Mouse (Mus musculus) intestine, embryonic 14.5 days (tissue): ENCODE data around the gene St8sia1. TPM values are rescaled to one million over a fixed set of nuclear protein-coding genes. Genes with fewer than 3 reads are reported as not detected.

Experiments used
- ATAC-seq: fragments of 200-750 bp; cut with Nextera tagmentation; replicated peaks from 2 replicates; pipeline ENCODE4 v1.8.0; 2017; ENCODE audit warnings: low read depth, moderate number of reproducible peaks, moderate TSS enrichment, moderate library complexity; ENCODE audit not compliant: low FRiP score, low TSS enrichment
- DNase-seq: peaks from one replicate; pipeline ENCODE4 v3.0.0-alpha.2; 2018; ENCODE audit warnings: low spot score
- H3K27ac ChIP-seq: fragments of 300-500 bp; sonication (generic); 2 replicates; pipeline ENCODE4 v1.5.1; 2014; ENCODE audit warnings: low read depth, mild to moderate bottlenecking, control low read depth
- H3K27me3 ChIP-seq: fragments of 300-500 bp; sonication (generic); replicated peaks from 2 replicates; pipeline ENCODE4 v1.6.1; 2014; ENCODE audit warnings: low read length, control low read depth; ENCODE audit not compliant: control insufficient read depth, insufficient read depth
- H3K36me3 ChIP-seq: fragments of 300-500 bp; sonication (generic); 2 replicates; pipeline ENCODE4 v1.6.1; 2014; ENCODE audit warnings: low read length, control low read depth; ENCODE audit not compliant: control insufficient read depth, insufficient read depth
- H3K4me1 ChIP-seq: fragments of 300-500 bp; sonication (generic); replicated peaks from 2 replicates; pipeline ENCODE4 v1.6.1; 2014; ENCODE audit warnings: low read length, control low read depth, mixed read lengths; ENCODE audit not compliant: control insufficient read depth, insufficient read depth
- H3K4me2 ChIP-seq: fragments of 300-500 bp; sonication (generic); 2 replicates; pipeline ENCODE4 v1.6.1; 2014; ENCODE audit warnings: low read length
- H3K4me3 ChIP-seq: fragments of 300-500 bp; sonication (generic); 2 replicates; pipeline ENCODE4 v1.5.1; 2014; ENCODE audit warnings: low read depth, low read length, control low read depth, mixed read lengths
- H3K9ac ChIP-seq: fragments of 300-500 bp; sonication (generic); 2 replicates; pipeline ENCODE4 v1.6.1; 2014; ENCODE audit warnings: mild to moderate bottlenecking, low read length
- H3K9me3 ChIP-seq: fragments of 300-500 bp; sonication (generic); 2 replicates; pipeline ENCODE4 v1.6.1; 2016; ENCODE audit warnings: low read length, control low read depth; ENCODE audit not compliant: control insufficient read depth
- WGBS: fragments of 180-500 bp; shearing (Covaris S2); extraction: QIAGEN DNeasy Blood & Tissue Kit; methylation state at CpG from one replicate; pipeline ENCODE4 v1.1.7; 2014; 5-methylcytosine and 5-hydroxymethylcytosine counted together
- polyA plus RNA-seq: library from polyadenylated mRNA; unstranded; fragments of >200 nt; fragmentation: Nextera tagmentation; extraction: Ambion mirVana; gene quantifications from 2 replicates; pipeline ENCODE4 v1.2.1, GENCODE M21; 2014

Gene St8sia1
- polyA plus RNA-seq, 1 experiment from 2014 or later = 1.8 TPM

GRCm38 (mm10) chr6:142953189-142953588 is 11.1 kb downstream of the St8sia1 start:
- DNase-seq (no peak), ATAC-seq (no peak)
- no peak overlapping the region for H3K9ac ChIP-seq
- H3K27ac ChIP-seq = no peak overlapping the region
- no peaks in the 10 kb centered on the region for H3K36me3 ChIP-seq
- H3K4me2 ChIP-seq = no peak overlapping the region
- no peaks in the 10 kb centered on the region for H3K9me3 ChIP-seq
- no peak overlapping the region for H3K4me3 ChIP-seq
- H3K4me1 ChIP-seq = no peaks in the 10 kb centered on the region
- H3K27me3 ChIP-seq = no peaks in the 10 kb centered on the region

GRCm38 (mm10) chr6:142952361-142952954 is 11.8 kb downstream of the St8sia1 start:
- ATAC-seq (no peak), DNase-seq (no peak)
- Histone ChIP-seq H3K4me1 (no peaks in the 10 kb centered on the region), H3K27ac (no peak overlapping the region), H3K4me2 (no peak overlapping the region), H3K36me3 (no peaks in the 10 kb centered on the region), H3K9me3 (no peaks in the 10 kb centered on the region), H3K27me3 (no peaks in the 10 kb centered on the region), H3K9ac (no peak overlapping the region), H3K4me3 (no peak overlapping the region)
- WGBS = 89% methylated on average over 7 of the region's 7 CpGs

- no peaks in the 10 kb centered on the region for H3K4me1 ChIP-seq
- H3K4me3 ChIP-seq = no peak overlapping the region
- no peaks in the 10 kb centered on the region for H3K9me3 ChIP-seq
- no peak for DNase-seq
- H3K4me2 ChIP-seq = no peak overlapping the region
- H3K27ac ChIP-seq = no peak overlapping the region
- ATAC-seq = no peak
- H3K36me3 ChIP-seq = no peaks in the 10 kb centered on the region
- H3K27me3 ChIP-seq = no peaks in the 10 kb centered on the region
- H3K9ac ChIP-seq = no peak overlapping the region
- WGBS = 83% methylated on average over 7 of the region's 7 CpGs
These were observed 12.5 kb downstream of the St8sia1 start for GRCm38 (mm10) chr6:142951564-142952308.

GRCm38 (mm10) chr6:142950354-142950753 is 13.9 kb downstream of the St8sia1 start:
- peaks cover 7% of the 10 kb centered on the region for H3K4me1 ChIP-seq
- no peak overlapping the region for H3K9ac ChIP-seq
- H3K9me3 ChIP-seq = no peaks in the 10 kb centered on the region
- H3K4me2 ChIP-seq = no peak overlapping the region
- no peaks in the 10 kb centered on the region for H3K27me3 ChIP-seq
- no peak overlapping the region for H3K4me3 ChIP-seq
- no peaks in the 10 kb centered on the region for H3K36me3 ChIP-seq
- ATAC-seq (no peak), DNase-seq (no peak)
- WGBS = 81% methylated on average over 11 of the region's 11 CpGs
- no peak overlapping the region for H3K27ac ChIP-seq

- peaks cover 7% of the 10 kb centered on the region for H3K4me1 ChIP-seq
- H3K4me2 ChIP-seq = no peak overlapping the region
- H3K36me3 ChIP-seq = no peaks in the 10 kb centered on the region
- no peak for ATAC-seq
- H3K9ac ChIP-seq = no peak overlapping the region
- WGBS = 82% methylated on average over 5 of the region's 5 CpGs
- H3K27ac ChIP-seq = no peak overlapping the region
- no peaks in the 10 kb centered on the region for H3K9me3 ChIP-seq
- no peaks in the 10 kb centered on the region for H3K27me3 ChIP-seq
- DNase-seq = no peak
- no peak overlapping the region for H3K4me3 ChIP-seq
These were observed 15.3 kb downstream of the St8sia1 start for GRCm38 (mm10) chr6:142948955-142949357.

- WGBS = 81% methylated on average over 6 of the region's 6 CpGs
- Histone ChIP-seq H3K9ac (no peak overlapping the region), H3K9me3 (no peaks in the 10 kb centered on the region), H3K4me3 (no peak overlapping the region), H3K4me2 (no peak overlapping the region), H3K27ac (no peak overlapping the region), H3K4me1 (peaks cover 7% of the 10 kb centered on the region), H3K36me3 (no peaks in the 10 kb centered on the region), H3K27me3 (no peaks in the 10 kb centered on the region)
- no peak for ATAC-seq
- no peak for DNase-seq
These were observed 17.2 kb downstream of the St8sia1 start for GRCm38 (mm10) chr6:142947029-142947428.

GRCm38 (mm10) chr6:142946069-142946871 is 18.0 kb downstream of the St8sia1 start:
- H3K4me3 ChIP-seq = no peak overlapping the region

GRCm38 (mm10) chr6:142945461-142945860 is 18.8 kb downstream of the St8sia1 start:
- ATAC-seq = no peak

More at GRCm38 (mm10) chr6:142946069-142946871, 18.0 kb downstream of the St8sia1 start:
- WGBS = 43% methylated on average over 8 of the region's 8 CpGs
- DNase-seq (no peak), ATAC-seq (no peak)
- no peak overlapping the region for H3K9ac ChIP-seq
- H3K4me1 ChIP-seq = peaks cover 7% of the 10 kb centered on the region
- H3K36me3 ChIP-seq = no peaks in the 10 kb centered on the region
- no peaks in the 10 kb centered on the region for H3K27me3 ChIP-seq
- H3K9me3 ChIP-seq = no peaks in the 10 kb centered on the region
- H3K27ac ChIP-seq = no peak overlapping the region
- H3K4me2 ChIP-seq = no peak overlapping the region

More at GRCm38 (mm10) chr6:142945461-142945860, 18.8 kb downstream of the St8sia1 start:
- Histone ChIP-seq H3K4me1 (peaks cover 7% of the 10 kb centered on the region), H3K36me3 (no peaks in the 10 kb centered on the region), H3K4me2 (no peak overlapping the region), H3K9me3 (no peaks in the 10 kb centered on the region), H3K4me3 (no peak overlapping the region), H3K27me3 (no peaks in the 10 kb centered on the region), H3K9ac (no peak overlapping the region), H3K27ac (no peak overlapping the region)
- WGBS = 88% methylated on average over 2 of the region's 2 CpGs
- no peak for DNase-seq
